Mouse (Mus musculus): Measurements from ENCODE around the gene Pla2g1b. TPM values are rescaled to one million over a fixed set of nuclear protein-coding genes. Genes with fewer than 3 reads are reported as not detected.
"Not testable (repeated sequence)": the region's sequence is repeated elsewhere in the genome, so short reads cannot be mapped to it uniquely, and the experiment has no call there.

Pla2g1b gene
- polyA plus RNA-seq, 1 experiment from 2014 or later = not detected

DNA sequence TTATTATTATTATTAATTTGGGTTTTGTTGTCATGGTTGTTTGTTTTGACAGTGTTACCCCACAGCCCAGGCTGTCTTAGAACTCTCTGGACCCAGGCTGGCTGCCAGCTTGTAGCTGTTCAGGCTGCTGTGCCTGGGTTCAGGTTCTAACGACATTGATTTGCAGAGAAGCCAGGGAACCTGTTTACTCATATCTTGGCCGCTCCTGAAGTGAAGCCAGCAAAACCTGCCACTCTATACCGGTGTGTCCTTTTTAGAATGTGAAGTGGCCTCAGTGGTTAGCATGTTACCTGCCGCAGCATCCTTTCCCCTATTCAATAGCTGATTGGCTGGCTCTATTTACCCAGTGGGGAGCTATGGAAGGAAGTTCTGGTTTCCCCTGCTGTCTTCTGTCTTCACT, 20.7 kb downstream of the Pla2g1b start:
- H3K4me3 ChIP-seq = no peak overlapping the region
- H3K4me2 ChIP-seq = no peak overlapping the region
- H3K36me3 ChIP-seq = 0 out of 2 replicates have a peak, but pooled peaks cover 4% of the 10 kb centered on the region
- peaks cover 14% of the 10 kb centered on the region for H3K27me3 ChIP-seq
- 49% methylated on average over 4 of the region's 4 CpGs for WGBS
- no peaks in the 10 kb centered on the region for H3K9me3 ChIP-seq
- H3K9ac ChIP-seq = no peak overlapping the region
- no peak for ATAC-seq (ENCODE audit: insufficient number of reproducible peaks, insufficient read depth, low FRiP score, low TSS enrichment, low read depth)
- H3K27ac ChIP-seq = no peak overlapping the region
- H3K4me1 ChIP-seq = peaks cover 33% of the 10 kb centered on the region

DNA sequence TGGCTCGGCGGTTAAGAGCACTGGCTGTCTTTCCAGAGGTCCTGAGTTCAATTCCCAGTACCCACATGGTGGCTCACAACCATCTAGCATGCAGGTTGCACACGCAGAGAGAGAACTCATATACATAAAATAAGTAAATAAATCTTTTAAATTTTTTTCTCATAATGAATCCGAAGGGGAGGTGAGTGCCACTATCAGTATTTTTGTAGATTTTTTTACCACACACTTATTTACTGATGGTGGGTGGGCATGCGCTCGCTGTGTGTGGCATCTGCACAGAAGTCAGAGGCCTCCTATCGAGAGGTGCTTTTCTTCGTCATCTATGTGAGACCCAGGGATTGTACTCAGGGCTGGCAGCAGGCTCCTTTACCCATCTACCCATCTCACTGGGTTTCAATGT, 21.3 kb downstream of the Pla2g1b start:
- Histone ChIP-seq H3K9me3 (no peaks in the 10 kb centered on the region), H3K27ac (no peak overlapping the region), H3K9ac (no peak overlapping the region), H3K4me2 (no peak overlapping the region), H3K4me1 (peaks cover 37% of the 10 kb centered on the region), H3K27me3 (peaks cover 8% of the 10 kb centered on the region), H3K36me3 (0 out of 2 replicates have a peak, but pooled peaks cover 3% of the 10 kb centered on the region), H3K4me3 (no peak overlapping the region)
- 86% methylated on average over 8 of the region's 8 CpGs for WGBS
- ATAC-seq (ENCODE audit: insufficient number of reproducible peaks, insufficient read depth, low FRiP score, low TSS enrichment, low read depth) = no peak

DNA sequence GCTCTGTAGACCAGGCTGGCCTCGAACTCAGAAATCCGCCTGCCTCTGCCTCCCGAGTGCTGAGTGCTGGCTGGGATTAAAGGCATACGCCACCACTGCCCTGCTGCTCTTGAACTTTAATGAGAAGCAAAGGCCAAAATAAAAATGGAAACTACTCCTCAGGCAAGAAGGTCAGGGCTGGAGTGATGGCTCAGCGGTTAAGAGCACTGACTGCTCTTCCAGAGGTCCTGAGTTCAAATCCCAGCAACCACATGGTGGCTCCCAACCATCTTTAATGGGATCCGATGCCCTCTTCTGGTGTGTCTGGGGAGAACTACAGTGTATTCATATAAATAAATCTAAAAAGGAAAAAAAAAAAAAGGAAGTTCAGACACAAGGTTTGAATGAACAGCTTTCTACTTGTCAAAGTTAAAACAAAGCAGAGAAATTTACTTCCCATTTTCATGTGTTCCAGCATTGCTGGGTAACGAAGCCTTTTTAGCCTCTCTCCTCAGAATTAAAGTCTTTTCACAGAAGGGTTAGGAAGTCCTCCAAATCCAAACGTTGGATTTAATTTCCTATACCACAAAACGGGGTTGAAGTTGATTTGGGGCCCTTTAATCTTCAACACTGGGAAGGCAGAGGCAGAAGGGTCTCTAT, 22.0 kb downstream of the Pla2g1b start:
- no peak overlapping the region for H3K4me2 ChIP-seq
- H3K4me3 ChIP-seq = no peak overlapping the region
- ATAC-seq (ENCODE audit: insufficient number of reproducible peaks, insufficient read depth, low FRiP score, low TSS enrichment, low read depth) = no peak
- peaks cover 35% of the 10 kb centered on the region for H3K4me1 ChIP-seq
- H3K9ac ChIP-seq = no peak overlapping the region
- 71% methylated on average over 9 of the region's 9 CpGs for WGBS
- no peak overlapping the region for H3K27ac ChIP-seq
- peaks cover 1% of the 10 kb centered on the region; the same call in 1 of the 2 replicates for H3K27me3 ChIP-seq
- H3K9me3 ChIP-seq = no peaks in the 10 kb centered on the region
- no peaks in the 10 kb centered on the region for H3K36me3 ChIP-seq

DNA sequence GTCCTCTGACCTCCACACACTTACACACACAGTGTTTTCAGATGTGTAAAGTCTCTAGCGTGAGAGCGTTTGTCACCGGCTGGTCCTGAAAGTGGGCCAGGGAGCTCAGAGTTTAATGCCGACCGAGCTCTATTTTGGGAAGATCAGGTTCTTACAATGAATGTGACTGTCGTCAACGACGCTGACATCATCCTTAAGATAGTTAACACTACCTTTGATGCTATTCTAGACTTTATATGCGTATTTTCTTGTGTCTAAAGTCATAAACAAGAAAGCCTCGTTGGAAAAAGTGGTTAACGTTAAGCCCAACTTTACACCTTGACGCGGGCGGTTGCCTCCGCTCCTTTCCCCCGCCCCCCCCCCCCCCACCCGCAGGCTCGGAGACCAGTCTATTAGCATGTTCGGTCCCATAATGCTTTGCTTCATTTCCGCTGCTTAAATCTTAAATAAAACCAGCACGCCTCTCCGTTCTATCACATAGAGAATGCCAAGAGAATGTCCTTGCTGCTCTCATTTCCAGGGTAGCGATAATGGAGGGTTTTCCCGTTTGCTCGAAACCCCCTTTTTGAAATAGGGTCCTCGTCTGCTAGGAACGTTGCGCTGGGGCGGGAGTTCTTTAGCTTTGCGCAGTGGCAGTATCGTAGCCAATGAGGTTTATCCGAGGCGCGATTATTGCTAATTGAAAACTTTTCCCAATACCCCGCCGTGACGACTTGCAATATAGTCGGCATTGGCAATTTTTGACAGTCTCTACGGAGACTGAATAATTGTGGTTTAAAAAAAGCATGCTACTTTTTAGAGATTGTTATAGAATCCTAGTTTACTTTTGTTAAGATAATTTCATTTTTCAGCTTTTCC, 23.0 kb downstream of the Pla2g1b start:
- Histone ChIP-seq H3K9me3 (no peaks in the 10 kb centered on the region), H3K27me3 (no peaks in the 10 kb centered on the region), H3K36me3 (no peaks in the 10 kb centered on the region), H3K27ac (peak overlapping the region; percentile 100), H3K4me1 (peaks cover 43% of the 10 kb centered on the region), H3K4me2 (peak overlapping the region; percentile 64), H3K9ac (peak overlapping the region; percentile 84), H3K4me3 (peak overlapping the region; percentile 41)
- ATAC-seq (ENCODE audit: insufficient number of reproducible peaks, insufficient read depth, low FRiP score, low TSS enrichment, low read depth) = peak; percentile 57; the same call in 1 of the 2 replicates
- WGBS = under 1% methylated on average over 39 of the region's 39 CpGs

DNA sequence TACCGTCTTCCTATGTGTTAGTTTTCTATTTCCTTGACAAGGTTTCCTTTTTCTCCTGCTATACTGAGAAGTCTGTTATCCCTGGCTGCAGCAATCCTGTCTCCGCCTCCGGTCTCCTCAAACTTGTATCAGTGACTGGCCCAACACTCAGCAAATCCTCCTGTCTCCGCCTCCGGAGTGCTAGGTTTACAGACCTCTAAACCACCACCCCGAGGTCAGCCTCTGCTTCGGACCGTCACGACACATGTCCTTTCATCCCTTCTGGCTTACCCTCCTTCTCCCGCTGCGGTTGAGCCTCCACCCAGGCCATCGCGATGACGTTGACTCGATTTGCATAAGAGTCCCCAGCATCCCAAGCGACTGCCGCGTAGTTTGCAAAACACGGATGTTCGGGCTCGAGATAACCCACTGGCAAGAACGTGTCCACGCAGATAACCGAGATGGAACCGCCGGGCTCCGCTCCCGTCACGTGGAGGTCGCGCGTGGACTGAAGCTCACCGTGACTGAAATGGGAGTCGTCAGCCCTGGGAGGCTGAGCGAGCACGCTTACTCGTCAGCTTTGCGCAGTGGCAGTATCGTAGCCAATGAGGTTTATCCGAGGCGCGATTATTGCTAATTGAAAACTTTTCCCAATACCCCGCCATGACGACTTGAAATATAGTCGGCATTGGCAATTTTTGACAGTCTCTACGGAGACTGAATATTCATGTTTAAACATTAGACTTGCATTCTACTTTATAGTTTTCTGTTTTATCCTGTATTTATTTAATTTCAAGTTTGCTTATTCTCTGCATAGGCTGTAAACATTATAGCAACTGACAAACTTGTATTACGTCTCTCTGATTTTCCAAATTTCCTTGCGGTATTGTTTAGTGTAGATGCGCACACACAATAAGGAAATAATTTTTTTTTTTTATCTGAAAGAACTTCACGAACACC, 23.9 kb downstream of the Pla2g1b start:
- peaks cover 44% of the 10 kb centered on the region for H3K4me1 ChIP-seq
- no peaks in the 10 kb centered on the region for H3K9me3 ChIP-seq
- peak overlapping the region; percentile 84 for H3K9ac ChIP-seq
- peak overlapping the region; percentile 100 for H3K27ac ChIP-seq
- peak overlapping the region; percentile 64 for H3K4me2 ChIP-seq
- WGBS = under 1% methylated on average over 50 of the region's 50 CpGs
- ATAC-seq (ENCODE audit: insufficient number of reproducible peaks, insufficient read depth, low FRiP score, low TSS enrichment, low read depth) = peak; percentile 68
- no peaks in the 10 kb centered on the region for H3K36me3 ChIP-seq
- peak overlapping the region; percentile 41 for H3K4me3 ChIP-seq
- no peaks in the 10 kb centered on the region for H3K27me3 ChIP-seq

DNA sequence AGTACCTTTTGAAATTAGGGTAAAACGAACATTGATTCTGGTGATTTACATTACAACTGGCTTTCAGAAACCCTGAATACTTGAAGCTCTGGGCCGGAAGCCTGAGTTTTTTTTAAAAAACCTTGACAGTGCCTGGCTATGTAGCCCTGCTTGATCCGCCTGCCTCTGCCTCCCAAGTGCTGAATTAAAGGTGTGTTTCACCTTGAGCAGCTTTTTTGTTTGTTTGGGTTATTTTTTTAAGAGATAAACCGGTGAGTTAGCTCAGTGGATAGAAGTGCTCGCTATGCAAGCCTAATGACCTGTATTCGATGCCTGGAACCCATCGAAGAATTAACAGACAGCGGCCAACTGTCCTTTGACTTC, 24.6 kb downstream of the Pla2g1b start:
- Histone ChIP-seq H3K4me3 (peak overlapping the region; percentile 17), H3K9ac (no peak overlapping the region), H3K4me2 (peak overlapping the region; percentile 64), H3K36me3 (no peaks in the 10 kb centered on the region), H3K9me3 (no peaks in the 10 kb centered on the region), H3K27ac (peak overlapping the region; percentile 55), H3K4me1 (peaks cover 43% of the 10 kb centered on the region), H3K27me3 (no peaks in the 10 kb centered on the region)
- 12% methylated on average over 8 of the region's 8 CpGs for WGBS
- no peak for ATAC-seq (ENCODE audit: insufficient number of reproducible peaks, insufficient read depth, low FRiP score, low TSS enrichment, low read depth)

DNA sequence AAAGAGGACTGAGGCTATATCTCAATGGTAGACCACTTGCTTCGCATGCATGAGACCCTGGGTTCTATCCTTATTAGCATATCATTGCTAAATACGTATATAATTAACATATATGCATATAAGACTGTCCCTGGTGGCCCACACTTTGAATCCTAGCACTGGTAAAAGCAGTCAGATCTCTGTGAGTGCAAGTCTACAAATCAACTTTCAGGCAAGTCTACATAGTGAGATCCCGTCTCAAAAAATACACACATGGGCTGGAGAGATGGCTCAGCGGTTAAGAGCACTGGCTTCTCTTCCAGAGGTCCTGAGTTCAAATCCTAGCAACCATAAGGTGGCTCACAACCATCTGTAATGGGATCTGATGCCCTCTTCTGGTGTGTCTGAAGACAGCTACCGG, 25.0 kb downstream of the Pla2g1b start:
- no peaks in the 10 kb centered on the region for H3K9me3 ChIP-seq
- H3K36me3 ChIP-seq = no peaks in the 10 kb centered on the region
- H3K4me3 ChIP-seq = no peak overlapping the region
- no peak for ATAC-seq (ENCODE audit: insufficient number of reproducible peaks, insufficient read depth, low FRiP score, low TSS enrichment, low read depth)
- peaks cover 43% of the 10 kb centered on the region for H3K4me1 ChIP-seq
- H3K27ac ChIP-seq = no peak overlapping the region
- H3K27me3 ChIP-seq = no peaks in the 10 kb centered on the region
- no peak overlapping the region for H3K9ac ChIP-seq
- H3K4me2 ChIP-seq = peak overlapping the region; percentile 64
- WGBS = 35% methylated on average over 5 of the region's 5 CpGs

DNA sequence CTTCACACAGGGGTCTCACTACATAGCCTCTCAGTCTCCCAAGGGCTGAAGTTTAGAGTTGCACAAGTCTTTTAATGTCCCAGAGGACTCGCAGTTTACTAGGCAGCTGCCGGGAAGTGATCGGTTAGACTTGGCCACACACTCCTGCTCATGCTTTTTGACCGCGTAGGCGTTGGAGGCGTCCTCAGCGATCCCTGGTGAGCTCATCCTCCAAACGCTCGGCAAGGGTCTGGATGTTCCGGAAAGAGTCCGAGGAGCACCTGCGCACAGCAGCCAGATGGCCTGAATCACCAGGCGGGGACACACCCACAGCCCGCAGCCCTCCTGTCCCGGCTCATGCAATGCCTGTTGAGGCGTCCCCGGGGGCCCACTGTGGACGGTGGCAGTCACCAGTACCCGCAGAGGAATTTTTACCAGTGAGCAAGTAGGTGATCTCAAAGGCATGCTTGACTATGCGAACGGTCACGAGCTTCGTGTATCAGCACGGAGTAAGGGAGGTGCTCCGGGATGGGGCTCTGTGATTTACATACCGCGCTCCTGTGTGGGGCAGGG, 25.8 kb downstream of the Pla2g1b start:
- H3K9me3 ChIP-seq = no peaks in the 10 kb centered on the region
- peak overlapping the region; percentile 64 for H3K4me2 ChIP-seq
- peak overlapping the region; percentile 70 for H3K9ac ChIP-seq
- WGBS = 4% methylated on average over 28 of the region's 28 CpGs
- peaks cover 43% of the 10 kb centered on the region for H3K4me1 ChIP-seq
- H3K27ac ChIP-seq = peak overlapping the region; percentile 48; the same call in 1 of the 2 replicates
- no peaks in the 10 kb centered on the region for H3K27me3 ChIP-seq
- no peaks in the 10 kb centered on the region for H3K36me3 ChIP-seq
- ATAC-seq (ENCODE audit: insufficient number of reproducible peaks, insufficient read depth, low FRiP score, low TSS enrichment, low read depth) = no peak
- H3K4me3 ChIP-seq = peak overlapping the region; percentile 28

DNA sequence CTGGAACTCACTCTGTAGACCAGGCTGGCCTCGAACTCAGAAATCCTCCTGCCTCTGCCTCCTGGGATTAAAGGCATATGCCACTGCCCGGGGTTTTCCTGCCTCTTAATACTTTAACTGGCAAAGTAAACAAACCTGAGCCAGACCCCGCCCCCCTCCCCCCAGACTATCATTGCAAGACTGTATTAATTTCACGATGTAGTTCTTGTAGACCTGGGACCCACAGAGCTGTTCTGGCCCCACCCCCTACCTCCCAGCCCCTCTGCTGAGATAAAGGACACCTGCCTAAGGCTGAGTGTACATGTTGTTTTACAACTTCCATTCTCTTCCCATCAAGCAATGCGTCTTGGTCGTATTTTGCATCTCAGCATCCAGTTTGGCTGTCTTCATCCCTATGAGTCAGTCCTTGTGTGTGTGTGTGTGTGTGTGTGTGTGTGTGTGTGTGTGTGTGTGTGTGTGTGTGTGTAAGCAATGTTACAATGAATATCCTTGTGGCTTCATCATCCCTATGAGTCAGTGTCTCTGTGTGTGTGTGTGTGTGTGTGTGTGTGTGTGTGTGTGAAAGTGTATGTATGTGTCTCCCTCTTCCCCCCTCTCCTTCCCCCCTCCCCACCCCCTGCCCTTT, 26.8 kb downstream of the Pla2g1b start:
- Histone ChIP-seq H3K27me3 (no peaks in the 10 kb centered on the region), H3K9me3 (no peaks in the 10 kb centered on the region), H3K4me1 (peaks cover 43% of the 10 kb centered on the region), H3K4me3 (no peak overlapping the region), H3K36me3 (no peaks in the 10 kb centered on the region), H3K4me2 (no peak overlapping the region), H3K27ac (peak overlapping the region; percentile 88), H3K9ac (no peak overlapping the region)
- no peak for ATAC-seq (ENCODE audit: insufficient number of reproducible peaks, insufficient read depth, low FRiP score, low TSS enrichment, low read depth)
- 62% methylated on average over 6 of the region's 6 CpGs for WGBS

DNA sequence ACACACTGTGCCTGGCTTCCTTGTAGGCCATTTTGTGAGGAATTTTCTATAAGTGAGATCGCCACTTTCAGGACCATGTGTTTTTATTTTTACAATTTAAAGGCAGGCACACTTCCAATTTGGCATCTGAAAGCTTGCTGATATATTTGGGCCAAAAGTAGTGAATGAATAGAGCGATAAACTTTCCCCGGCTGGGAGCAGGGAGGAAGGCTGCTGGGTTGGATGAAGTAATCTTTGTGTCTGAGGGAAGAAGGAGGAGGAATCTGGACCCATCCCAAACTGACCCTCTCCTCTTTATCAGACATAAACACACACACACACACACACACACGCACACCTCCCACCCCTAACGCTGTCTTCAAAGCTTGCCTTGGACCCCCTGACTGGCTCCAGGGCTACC, 27.4 kb downstream of the Pla2g1b start:
- Histone ChIP-seq H3K4me3 (no peak overlapping the region), H3K4me1 (peaks cover 43% of the 10 kb centered on the region), H3K9ac (peak overlapping the region; percentile 49; the same call in 1 of the 2 replicates), H3K36me3 (no peaks in the 10 kb centered on the region), H3K9me3 (no peaks in the 10 kb centered on the region), H3K27me3 (no peaks in the 10 kb centered on the region), H3K27ac (peak overlapping the region; percentile 88), H3K4me2 (peak overlapping the region; percentile 34)
- no peak for ATAC-seq (ENCODE audit: insufficient number of reproducible peaks, insufficient read depth, low FRiP score, low TSS enrichment, low read depth)
- WGBS = 21% methylated on average over 5 of the region's 5 CpGs

DNA sequence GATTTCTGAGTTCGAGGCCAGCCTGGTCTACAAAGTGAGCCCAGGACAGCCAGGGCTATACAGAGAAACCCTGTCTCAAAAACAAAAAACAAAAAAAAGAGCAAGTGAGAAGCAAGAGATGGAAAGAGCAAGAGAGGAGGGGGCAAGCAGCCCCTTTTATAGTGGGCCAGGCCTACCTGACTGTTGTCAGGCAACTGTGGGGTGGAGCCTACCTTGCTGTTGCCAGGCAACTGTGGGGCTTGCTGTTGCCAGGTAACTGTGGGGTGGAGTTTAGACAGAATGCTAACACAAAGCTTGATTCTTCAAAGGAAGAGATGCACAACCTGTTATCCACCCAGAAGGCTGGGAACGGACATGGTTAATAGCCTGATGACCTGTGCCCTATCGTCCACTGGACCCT, 29.6 kb downstream of the Pla2g1b start:
- not testable (repeated sequence) for H3K36me3 ChIP-seq; H3K4me3 ChIP-seq; H3K27me3 ChIP-seq; H3K9me3 ChIP-seq; H3K4me2 ChIP-seq; H3K27ac ChIP-seq; ATAC-seq (ENCODE audit: insufficient number of reproducible peaks, insufficient read depth, low FRiP score, low TSS enrichment, low read depth); H3K9ac ChIP-seq
- H3K4me1 ChIP-seq = peaks cover 37% of the 10 kb centered on the region
- WGBS = 85% methylated on average over 3 of the region's 3 CpGs
